Mouse (Mus musculus) urinary bladder, postnatal 10 days (tissue): ENCODE data around the gene Borcs8.

Experiments used
- DNase-seq: peaks from one replicate; pipeline ENCODE4 v3.0.0; 2022; ENCODE audit warnings: low spot score

Borcs8 gene

DNA sequence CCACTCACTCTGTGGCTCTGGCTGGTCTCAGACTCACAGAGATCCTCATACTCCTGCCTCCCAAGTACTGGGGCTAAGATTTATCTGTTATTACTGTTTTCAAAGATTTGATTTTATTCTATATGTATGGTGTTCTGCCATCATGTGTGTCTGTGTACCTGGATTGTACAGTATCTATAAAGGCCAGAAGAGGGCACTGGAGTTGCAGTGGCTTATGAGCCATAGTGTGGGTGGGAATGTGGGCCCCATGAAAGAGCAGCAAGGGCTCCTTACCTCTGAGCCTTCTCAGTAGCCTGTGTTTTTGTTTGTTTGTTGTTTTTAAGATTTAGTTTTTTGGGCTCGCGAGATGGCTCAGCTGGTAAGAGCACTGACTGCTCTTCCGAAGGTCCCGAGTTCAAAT, 39.8 kb downstream of the Borcs8 start:
- no peak for DNase-seq

GRCm38 (mm10) chr8:70181212-70181902, 42.1 kb downstream of the Borcs8 start:
- no peak for DNase-seq

DNA sequence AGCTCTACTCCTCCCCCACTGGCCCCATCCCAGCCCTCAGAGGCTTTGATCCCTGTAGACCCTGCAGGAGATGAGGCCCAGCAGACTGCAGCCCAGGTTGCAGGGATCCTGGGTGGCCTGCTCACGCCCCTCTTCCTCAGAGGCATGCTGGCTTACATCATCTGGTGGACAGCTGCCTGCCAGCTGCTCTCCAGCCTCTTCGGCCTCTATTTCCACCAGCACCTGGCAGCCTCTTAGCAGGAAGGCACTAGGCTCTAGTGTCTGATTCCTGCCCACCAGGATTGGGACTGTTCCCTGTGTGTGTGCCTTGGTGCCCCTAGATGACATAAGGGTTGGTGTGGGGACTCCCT, 42.6 kb downstream of the Borcs8 start:
- DNase-seq: no peak

GRCm38 (mm10) chr8:70183194-70183593, 43.9 kb downstream of the Borcs8 start:
- DNase-seq: no peak

- no peak for DNase-seq
Measured at GRCm38 (mm10) chr8:70188707-70189106, 49.4 kb downstream of the Borcs8 start.

DNA sequence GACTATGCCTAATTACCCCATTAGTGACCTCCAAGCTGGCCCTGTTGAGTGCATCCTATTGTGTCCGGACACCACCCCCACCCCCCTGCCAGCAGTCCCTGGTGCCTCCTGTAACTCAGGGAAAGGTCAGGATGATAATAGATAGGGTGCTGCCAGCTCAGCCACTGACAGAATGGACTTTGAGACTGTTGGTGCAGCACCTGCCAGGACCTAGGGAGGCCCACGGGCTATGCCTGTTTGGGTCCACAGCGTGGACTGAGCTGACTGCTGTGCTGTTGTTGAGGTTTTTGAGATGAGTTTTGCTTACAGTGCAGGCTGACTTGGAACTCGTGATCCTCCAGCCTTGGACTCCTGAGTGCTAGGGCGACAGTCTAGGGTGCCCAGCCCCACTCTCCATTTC, 53.9 kb downstream of the Borcs8 start:
- no peak for DNase-seq

GRCm38 (mm10) chr8:70194191-70194590, 54.9 kb downstream of the Borcs8 start:
- DNase-seq: no peak

DNA sequence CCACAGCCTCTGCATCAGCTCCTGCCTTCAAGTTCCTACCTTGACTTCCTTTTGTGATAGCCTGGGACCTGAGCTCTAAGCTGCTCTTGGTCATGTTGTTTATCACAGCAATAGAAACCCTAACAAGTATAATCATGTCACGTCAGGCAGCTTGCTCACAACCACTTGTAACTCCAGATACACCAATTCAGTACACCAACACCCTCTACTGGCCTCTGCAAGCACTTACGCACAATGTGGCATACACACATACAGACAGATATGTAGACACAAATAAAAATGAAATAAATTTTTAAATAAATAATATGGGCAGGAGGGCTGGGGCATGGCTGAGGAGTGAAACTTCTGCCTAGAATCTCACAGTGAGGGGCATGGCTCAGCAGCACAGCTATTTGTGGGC, 56.5 kb downstream of the Borcs8 start:
- no peak for DNase-seq
